Mouse (Mus musculus) spleen, adult 12 weeks (tissue): Measurements from ENCODE around the gene Ddi2.
"Not testable (repeated sequence)": the region's sequence is repeated elsewhere in the genome, so short reads cannot be mapped to it uniquely, and the experiment has no call there.

Experiments
- DNase-seq: peaks from one replicate; pipeline ENCODE4 v3.0.0; 2022; ENCODE audit warnings: low spot score

Gene Ddi2

GRCm38 (mm10) chr4:141722731-141723672 lies at the start of gene Ddi2:
TSS of gene Ddi2 (minus strand) at chr4:141723419.
- DNase-seq, result peak; percentile 89

- not testable (repeated sequence) for DNase-seq
These were observed 49.8 kb upstream of the Ddi2 start for GRCm38 (mm10) chr4:141773019-141773418.

- no peak for DNase-seq
These were observed 48.6 kb upstream of the Ddi2 start for GRCm38 (mm10) chr4:141771823-141772222.

- DNase-seq, result no peak
These were observed 46.4 kb upstream of the Ddi2 start for GRCm38 (mm10) chr4:141769501-141770160.

GRCm38 (mm10) chr4:141767353-141768036 lies 44.3 kb upstream of the Ddi2 start:
- peak; percentile 51 for DNase-seq

GRCm38 (mm10) chr4:141766668-141767352 lies 43.6 kb upstream of the Ddi2 start:
- DNase-seq, result no peak

- peak; percentile 14 for DNase-seq
These were observed 43.1 kb upstream of the Ddi2 start for GRCm38 (mm10) chr4:141766316-141766667.

GRCm38 (mm10) chr4:141765008-141765407 lies 41.8 kb upstream of the Ddi2 start:
- DNase-seq, result no peak

GRCm38 (mm10) chr4:141763476-141763875 lies 40.3 kb upstream of the Ddi2 start:
- no peak for DNase-seq

GRCm38 (mm10) chr4:141762102-141762598 lies 38.9 kb upstream of the Ddi2 start:
- DNase-seq, result no peak

- DNase-seq, result no peak
These were observed 37.7 kb upstream of the Ddi2 start for GRCm38 (mm10) chr4:141760942-141761341.

GRCm38 (mm10) chr4:141758874-141759542 lies 35.8 kb upstream of the Ddi2 start:
- DNase-seq, result peak; percentile 18

- no peak for DNase-seq
These were observed 33.9 kb upstream of the Ddi2 start for GRCm38 (mm10) chr4:141757124-141757523.

GRCm38 (mm10) chr4:141755375-141755930 lies 32.2 kb upstream of the Ddi2 start:
- no peak for DNase-seq

GRCm38 (mm10) chr4:141752076-141752421 lies 28.8 kb upstream of the Ddi2 start:
- DNase-seq, result peak; percentile 73

- DNase-seq, result peak; percentile 47
These were observed 28.3 kb upstream of the Ddi2 start for GRCm38 (mm10) chr4:141751419-141752075.

- DNase-seq, result no peak
These were observed 27.6 kb upstream of the Ddi2 start for GRCm38 (mm10) chr4:141750826-141751225.

- DNase-seq, result no peak
These were observed 26.3 kb upstream of the Ddi2 start for GRCm38 (mm10) chr4:141749557-141749956.

GRCm38 (mm10) chr4:141746578-141747346 lies 23.5 kb upstream of the Ddi2 start, which contains the start of gene Agmat:
TSS of gene Agmat (plus strand) at chr4:141746672.
- no peak for DNase-seq

- DNase-seq, result no peak
These were observed 19.2 kb upstream of the Ddi2 start for GRCm38 (mm10) chr4:141742381-141742780.
